Mouse (Mus musculus): ENCODE results near the gene Exoc6. TPM values are rescaled to one million over a fixed set of nuclear protein-coding genes. Genes with fewer than 3 reads are reported as not detected.
A peak's percentile ranks its signal among the peaks of the same experiment; 100 is the strongest.

Gene Exoc6
- total and polyA plus RNA-seq, 3 experiments: 30.2 to 41.2 TPM; not detected in 1

GRCm38 (mm10) chr19:37561106-37561892, 11.1 kb downstream of the Exoc6 start:
- Histone ChIP-seq H3K36me3 (ENCODE audit: control insufficient read depth in 1 of 2, insufficient read depth in 2 of 2, low read length in 2 of 2) (peaks cover 2 to 59% of the 10 kb centered on the region in 2 experiments; a peak in 3 of 4 replicates), H3K27me3 (ENCODE audit: control insufficient read depth in 1 of 2, insufficient read depth in 2 of 2, low read length in 2 of 2) (no peaks in the 10 kb centered on the region), H3K27ac (ENCODE audit: control insufficient read depth, low read depth, low read length) (peak overlapping the region; percentile 89), H3K79me2 (ENCODE audit: control insufficient read depth, insufficient read depth, low read length, poor library complexity) (peaks cover 48% of the 10 kb centered on the region), H3K9me3 (replicated peaks; ENCODE audit: insufficient read depth, low read length) (no peaks in the 10 kb centered on the region), H3K4me3 (ENCODE audit: control insufficient read depth in 1 of 2, insufficient read depth in 1 of 2, low read depth in 2 of 2, low read length in 2 of 2) (peak overlapping the region; percentile 18 to 23), H3K4me1 (ENCODE audit: control insufficient read depth in 1 of 2, insufficient read depth in 2 of 2, low read length in 2 of 2) (peaks cover 48 to 49% of the 10 kb centered on the region in 2 experiments), H3K9ac (ENCODE audit: control insufficient read depth, low read depth, low read length, poor library complexity, severe bottlenecking) (peak overlapping the region; percentile 49)
- DNase-seq (ENCODE audit: low read depth, low spot score): peak; percentile 88
- TF ChIP-seq ZMIZ1 (IDR thresholded peaks at IDR 0.05; ENCODE audit: low read depth, low read length) (0 out of 2 replicates have a peak, but pooled peaks have one; percentile 3), JUND (IDR thresholded peaks at IDR 0.05; ENCODE audit: low read depth, low read length) (no peak), GABPA (IDR thresholded peaks at IDR 0.05; ENCODE audit: low read depth, low read length) (no peak), SMC3 (IDR thresholded peaks at IDR 0.05; ENCODE audit: low read depth, low read length) (no peak), ETS1 (IDR thresholded peaks at IDR 0.05; ENCODE audit: low read depth, low read length) (peak; percentile 81; the same call in 1 of the 2 replicates), ZNF384 (IDR thresholded peaks at IDR 0.05; ENCODE audit: low read depth, low read length) (no peak), CTCF (IDR thresholded peaks at IDR 0.05 in 2 of 3, conservative IDR thresholded peaks at IDR 0.05 in 1 of 3; ENCODE audit: control insufficient read depth in 1 of 3, insufficient read depth in 1 of 3, low read depth in 2 of 3, low read length in 3 of 3, poor library complexity in 1 of 3, severe bottlenecking in 1 of 3) (no peak), ZC3H11A (IDR thresholded peaks at IDR 0.05; ENCODE audit: low read depth, low read length) (no peak), NRF1 (IDR thresholded peaks at IDR 0.05; ENCODE audit: insufficient read depth, low read depth, low read length, poor library complexity, severe bottlenecking) (no peak), CHD2 (IDR thresholded peaks at IDR 0.05; ENCODE audit: low read length) (no peak), POLR2AphosphoS5 (IDR thresholded peaks at IDR 0.05; ENCODE audit: borderline replicate concordance, low read depth, low read length) (no peak), EP300 (IDR thresholded peaks at IDR 0.05; ENCODE audit: low read depth in 1 of 2, low read length in 2 of 2) (peak; percentile 89 to 93), HCFC1 (IDR thresholded peaks at IDR 0.05; ENCODE audit: low read depth, low read length) (peak; percentile 47; the same call in 1 of the 2 replicates), USF1 (IDR thresholded peaks at IDR 0.05; ENCODE audit: low read depth, low read length) (no peak), CHD1 (IDR thresholded peaks at IDR 0.05; ENCODE audit: low read depth, low read length) (peak; percentile 29; the same call in 1 of the 2 replicates), NELFE (IDR thresholded peaks at IDR 0.05; ENCODE audit: low read depth, low read length) (peak; percentile 28; the same call in 1 of the 2 replicates), MXI1 (IDR thresholded peaks at IDR 0.05; ENCODE audit: low read depth, low read length) (peak; percentile 51; the same call in 1 of the 2 replicates), ELF1 (IDR thresholded peaks at IDR 0.05; ENCODE audit: low read depth, low read length) (peak; percentile 76), KAT2A (conservative IDR thresholded peaks at IDR 0.05; ENCODE audit: low read depth, low read length) (no peak), POLR2AphosphoS2 (IDR thresholded peaks at IDR 0.05; ENCODE audit: low read length) (no peak), GATA1 (IDR thresholded peaks at IDR 0.05; ENCODE audit: low read depth, low read length) (peak; percentile 86), MYC (IDR thresholded peaks at IDR 0.05; ENCODE audit: low read depth, low read length) (peak; percentile 67), UBTF (IDR thresholded peaks at IDR 0.05; ENCODE audit: borderline replicate concordance, insufficient read depth, low read depth, low read length) (no peak), BHLHE40 (IDR thresholded peaks at IDR 0.05; ENCODE audit: borderline replicate concordance, low read depth, low read length) (peak; percentile 31; the same call in 1 of the 2 replicates), USF2 (IDR thresholded peaks at IDR 0.05; ENCODE audit: borderline replicate concordance in 1 of 2, insufficient read depth in 1 of 2, low read depth in 1 of 2, low read length in 2 of 2) (no peak), TCF12 (IDR thresholded peaks at IDR 0.05; ENCODE audit: low read depth, low read length) (peak; percentile 83), ZKSCAN1 (IDR thresholded peaks at IDR 0.05; ENCODE audit: low read depth, low read length) (no peak), SIN3A (IDR thresholded peaks at IDR 0.05; ENCODE audit: low read length) (peak; percentile 76), MAZ (IDR thresholded peaks at IDR 0.05; ENCODE audit: low read depth, low read length) (no peak; the same call in 1 of the 2 replicates), MEF2A (IDR thresholded peaks at IDR 0.05; ENCODE audit: extremely low read depth, insufficient replicate concordance, low read depth, low read length, poor library complexity, severe bottlenecking) (no peak), POLR2A (IDR thresholded peaks at IDR 0.05; ENCODE audit: control insufficient read depth in 1 of 2, insufficient read depth in 1 of 2, low read depth in 1 of 2, low read length in 2 of 2, poor library complexity in 1 of 2) (peak in 1 of 2 experiments; percentile 49; a peak in 2 of 4 replicates), RCOR1 (IDR thresholded peaks at IDR 0.05; ENCODE audit: low read depth, low read length) (peak; percentile 73), MAFK (IDR thresholded peaks at IDR 0.05; ENCODE audit: borderline replicate concordance, low read depth, low read length) (no peak), TAL1 (IDR thresholded peaks at IDR 0.05; ENCODE audit: low read length) (peak; percentile 93), MAX (IDR thresholded peaks at IDR 0.05; ENCODE audit: low read length) (peak; percentile 44; the same call in 1 of the 2 replicates)
